Mouse (Mus musculus) hindlimb bud, embryonic 11.5 days (tissue): Measurements from ENCODE around the gene Klhl10.

Experiments used
- DNase-seq: peaks from one replicate; pipeline ENCODE4 v3.0.0-alpha.2; 2012; ENCODE audit warnings: low read depth, low spot score; ENCODE audit errors: extremely low spot score

The Klhl10 gene

GRCm38 (mm10) chr11:100441797-100442196 lies at the start of gene Klhl10, which contains the start of gene Nt5c3b:
Klhl10 (plus strand) TSS chr11:100441917.
Nt5c3b (minus strand) TSS chr11:100441808.
- no peak for DNase-seq

- DNase-seq: no peak
Measured at GRCm38 (mm10) chr11:100392958-100393357, 48.8 kb upstream of the Klhl10 start.

DNA sequence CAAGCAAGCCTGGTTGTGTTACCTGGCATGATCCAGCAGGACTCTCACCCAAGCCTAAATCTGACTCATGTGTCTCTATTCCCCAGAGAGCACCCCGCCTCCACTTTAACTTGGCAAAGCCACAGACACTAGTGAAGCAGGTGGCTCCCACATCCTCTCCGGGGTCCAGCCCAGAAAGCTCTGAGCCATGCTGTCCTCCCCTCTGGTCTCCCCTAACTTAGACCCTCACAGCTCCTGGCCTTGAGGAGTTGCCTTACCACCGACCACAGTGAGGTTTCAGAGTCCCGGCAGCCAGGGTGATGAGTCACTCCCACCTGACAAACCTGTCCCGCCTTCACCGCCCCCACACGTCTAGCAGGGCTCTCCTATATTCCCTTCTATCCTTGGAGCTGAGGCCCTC lies 48.0 kb upstream of the Klhl10 start:
- no peak for DNase-seq

DNA sequence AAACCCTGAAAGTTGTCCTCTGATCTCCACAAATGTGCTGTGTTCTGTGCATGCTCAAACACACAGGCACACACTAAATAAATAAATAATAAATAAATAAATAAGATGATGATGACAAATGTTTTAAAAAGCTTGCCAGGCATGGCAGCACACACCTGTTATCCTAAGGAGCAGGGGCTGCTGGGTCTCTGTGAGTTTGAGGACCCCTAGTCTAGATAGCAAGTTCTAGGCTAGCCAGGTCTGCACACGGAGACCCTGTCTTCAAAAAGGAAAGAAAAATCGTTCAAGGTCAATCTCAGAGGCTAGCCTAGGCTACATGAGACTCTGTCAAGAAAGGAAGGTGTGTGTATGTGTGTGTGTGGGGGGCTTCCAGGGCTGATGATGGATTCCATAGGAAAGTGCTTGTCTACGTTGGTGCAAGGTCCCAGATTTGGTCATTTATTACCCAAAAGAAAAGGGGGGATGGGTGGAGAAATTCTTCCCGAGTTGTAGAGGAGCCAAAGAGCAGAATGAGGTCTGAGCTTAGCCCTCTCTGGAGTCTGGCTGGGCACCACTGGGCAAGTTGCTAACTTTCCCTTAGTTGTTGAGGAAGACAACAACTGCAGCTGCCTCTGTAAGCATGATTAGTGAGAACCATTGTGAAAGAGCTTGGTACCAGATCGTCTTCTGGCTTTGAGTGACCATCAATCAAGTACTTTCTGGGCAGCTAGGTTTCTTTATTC lies 47.2 kb upstream of the Klhl10 start:
- DNase-seq: no peak

DNA sequence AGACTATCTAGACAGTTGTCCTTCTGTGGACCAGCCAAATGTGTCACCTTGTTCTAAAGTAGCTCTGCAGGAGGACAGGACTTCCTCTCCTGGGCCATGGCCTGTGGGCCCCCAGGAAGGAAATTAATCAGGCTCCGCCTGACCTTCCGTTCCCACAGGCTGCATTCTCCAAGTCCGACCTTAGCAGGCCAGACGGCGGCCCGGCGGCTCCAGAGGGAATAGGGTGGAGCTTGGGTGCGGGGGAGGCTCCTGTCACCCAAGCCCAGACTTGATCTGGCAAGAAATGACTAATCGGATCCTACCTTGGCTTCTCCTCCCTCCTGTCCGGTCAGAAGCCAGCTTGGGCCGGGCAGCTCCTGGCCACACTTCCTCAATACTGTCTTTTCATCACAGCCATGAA lies 46.5 kb upstream of the Klhl10 start:
- no peak for DNase-seq

- no peak for DNase-seq
Measured at GRCm38 (mm10) chr11:100395861-100396631, 45.7 kb upstream of the Klhl10 start.

- no peak for DNase-seq
Measured at GRCm38 (mm10) chr11:100396886-100397599, 44.7 kb upstream of the Klhl10 start.

DNA sequence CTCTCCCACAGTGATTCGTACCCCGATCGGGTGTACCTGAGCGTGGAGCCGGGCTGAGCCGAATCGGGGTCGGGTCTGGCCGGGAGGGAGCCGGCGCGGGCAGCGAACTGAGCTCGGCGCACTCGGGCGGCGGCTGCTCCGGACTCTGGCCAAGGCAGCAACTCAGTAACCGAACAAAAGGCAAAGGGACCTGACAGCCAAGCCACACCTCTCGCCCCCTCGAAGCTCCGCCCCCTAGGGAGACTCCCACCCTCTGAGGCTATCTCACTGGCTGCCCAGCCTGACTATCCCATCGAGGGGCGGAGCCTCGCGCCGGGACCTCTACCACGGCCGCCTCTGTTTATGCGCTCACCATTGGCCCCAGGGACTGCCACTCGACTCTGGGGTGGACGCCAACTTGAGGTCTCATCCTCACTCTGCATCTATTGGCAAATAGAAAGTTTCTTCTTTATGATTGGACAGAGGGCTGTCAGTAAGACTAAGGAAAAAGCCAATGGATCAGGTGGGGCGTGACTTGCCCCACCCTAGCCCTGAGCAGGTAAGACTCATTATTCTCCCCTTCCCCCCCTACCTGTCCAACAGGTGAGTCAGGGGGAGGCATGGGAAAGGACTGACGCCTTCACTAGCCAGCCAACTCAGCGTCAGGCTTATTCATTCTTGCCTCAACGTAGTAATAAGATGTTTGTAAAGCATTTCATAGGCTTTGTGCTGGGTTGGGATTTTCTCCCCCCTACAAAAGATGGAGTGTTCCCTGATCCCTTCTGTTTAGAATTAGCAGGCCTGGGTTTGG lies 43.9 kb upstream of the Klhl10 start, which contains the start of gene Jup:
Jup (minus strand) TSS at position 164 of the 790 bp plus-strand sequence.
- DNase-seq: peak; percentile 82

- DNase-seq: no peak
Measured at GRCm38 (mm10) chr11:100398517-100398916, 43.2 kb upstream of the Klhl10 start.

DNA sequence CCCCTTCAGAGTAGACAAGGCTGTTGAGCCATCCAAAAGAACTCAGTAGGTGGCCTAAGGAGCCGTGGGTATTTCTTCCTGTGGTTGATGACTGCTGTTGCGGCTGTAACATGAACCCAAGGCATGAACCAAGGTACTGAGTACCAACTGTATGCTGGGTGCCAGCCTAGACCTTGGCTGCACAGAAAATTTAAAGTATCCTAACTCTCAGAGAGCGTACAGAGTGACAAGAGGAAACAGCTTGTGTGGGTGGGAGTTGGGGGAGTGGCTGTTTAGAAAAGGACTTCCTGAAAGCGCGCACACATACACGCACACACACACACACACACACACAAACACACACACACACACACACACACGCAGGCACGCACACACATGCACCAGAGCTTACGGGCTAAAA lies 42.4 kb upstream of the Klhl10 start:
- DNase-seq: no peak

DNA sequence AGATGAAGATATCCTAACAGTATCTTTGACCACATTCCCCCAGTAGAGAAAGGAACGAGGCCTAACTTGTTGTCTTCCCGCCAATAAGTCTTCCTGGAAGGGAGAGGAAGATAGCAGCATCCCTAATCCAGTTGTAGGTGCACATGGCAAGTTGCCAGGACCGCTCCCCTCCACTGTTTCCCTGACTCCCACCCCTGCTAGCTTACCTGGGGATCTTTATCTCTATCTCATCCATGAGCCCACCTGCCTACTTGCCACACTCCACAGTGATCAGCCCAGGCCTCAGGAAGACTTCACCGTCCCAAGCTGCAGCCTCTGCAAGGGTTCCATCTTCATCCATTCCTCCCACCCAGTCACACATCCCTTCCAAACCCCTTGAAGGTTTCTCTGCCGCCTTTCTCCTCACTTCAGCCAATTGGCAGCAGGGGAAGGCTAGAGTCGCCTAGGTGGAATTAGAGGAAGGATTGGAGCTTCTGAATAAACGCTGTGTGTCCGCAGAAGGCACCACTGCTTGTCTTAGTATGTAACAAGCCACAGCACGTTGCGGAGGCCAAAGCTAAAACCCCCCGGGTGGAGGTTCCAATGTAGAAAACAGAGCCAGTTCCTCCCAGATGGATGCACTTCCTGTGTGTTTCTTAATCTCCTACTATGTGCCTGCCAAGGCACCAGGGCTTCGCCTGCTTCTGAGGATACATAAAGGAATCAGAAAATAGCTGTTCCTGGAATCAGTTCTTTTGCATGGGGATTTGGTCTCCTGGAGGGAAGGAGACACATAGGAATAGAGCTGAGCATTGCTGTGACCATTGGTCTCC lies 41.8 kb upstream of the Klhl10 start:
- no peak for DNase-seq

DNA sequence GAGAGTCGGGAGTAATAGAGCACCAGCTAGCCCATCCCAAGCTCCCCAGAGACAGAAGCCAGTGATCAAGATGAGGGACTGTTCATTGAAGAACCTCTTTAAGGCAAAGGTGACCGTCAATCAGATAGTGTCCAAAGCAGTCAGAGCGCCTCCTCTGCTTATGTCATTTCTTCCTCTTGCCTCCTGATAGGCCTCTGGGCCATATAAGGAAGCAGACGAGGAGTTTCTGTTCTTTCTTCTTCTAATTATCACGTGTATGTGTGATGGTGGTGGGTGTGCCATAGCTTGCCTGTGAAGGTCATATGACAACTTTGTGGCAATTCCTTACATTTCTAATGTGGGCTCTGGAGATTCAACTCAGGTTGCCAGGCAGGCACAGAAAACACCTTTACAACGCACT lies 40.9 kb upstream of the Klhl10 start:
- DNase-seq: no peak

DNA sequence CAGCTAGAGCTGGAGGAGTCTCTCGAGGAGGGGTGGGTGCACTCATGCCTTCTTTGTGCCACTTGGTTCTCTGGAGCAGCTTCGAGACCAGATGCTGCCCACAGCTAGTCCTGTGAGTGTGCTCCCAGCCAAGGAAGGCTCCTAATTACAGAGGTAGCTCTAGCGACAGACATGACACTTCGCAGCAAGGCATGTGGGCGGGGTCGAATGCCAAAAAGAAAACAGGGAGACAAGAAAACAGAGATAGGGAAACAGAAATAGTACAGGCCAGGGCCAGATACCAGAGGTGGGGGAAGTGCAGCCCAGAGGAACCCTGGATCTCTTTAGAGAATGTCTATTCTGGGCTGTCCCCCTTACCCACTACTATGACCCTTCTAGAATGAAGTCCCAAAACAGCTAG lies 39.5 kb upstream of the Klhl10 start:
- DNase-seq: no peak

DNA sequence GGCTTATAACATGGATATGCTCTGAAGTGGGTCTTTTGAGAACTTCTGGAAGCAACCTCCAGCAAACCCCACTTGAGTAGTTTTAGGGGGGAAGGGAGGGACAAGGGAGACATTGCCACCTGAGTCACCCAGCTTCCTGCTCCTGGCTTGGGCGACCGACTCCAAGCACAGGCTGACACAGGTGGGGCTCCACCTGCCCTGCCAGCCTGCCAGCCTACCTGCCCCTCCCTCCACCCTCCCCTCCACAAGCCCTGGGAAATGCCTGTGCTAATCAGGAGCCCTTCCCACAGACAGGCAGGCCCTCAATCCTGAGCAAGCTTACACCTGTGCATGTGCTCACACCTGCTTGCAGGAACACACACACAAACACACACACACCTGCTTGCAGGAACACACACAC lies 39.0 kb upstream of the Klhl10 start:
- DNase-seq: no peak

DNA sequence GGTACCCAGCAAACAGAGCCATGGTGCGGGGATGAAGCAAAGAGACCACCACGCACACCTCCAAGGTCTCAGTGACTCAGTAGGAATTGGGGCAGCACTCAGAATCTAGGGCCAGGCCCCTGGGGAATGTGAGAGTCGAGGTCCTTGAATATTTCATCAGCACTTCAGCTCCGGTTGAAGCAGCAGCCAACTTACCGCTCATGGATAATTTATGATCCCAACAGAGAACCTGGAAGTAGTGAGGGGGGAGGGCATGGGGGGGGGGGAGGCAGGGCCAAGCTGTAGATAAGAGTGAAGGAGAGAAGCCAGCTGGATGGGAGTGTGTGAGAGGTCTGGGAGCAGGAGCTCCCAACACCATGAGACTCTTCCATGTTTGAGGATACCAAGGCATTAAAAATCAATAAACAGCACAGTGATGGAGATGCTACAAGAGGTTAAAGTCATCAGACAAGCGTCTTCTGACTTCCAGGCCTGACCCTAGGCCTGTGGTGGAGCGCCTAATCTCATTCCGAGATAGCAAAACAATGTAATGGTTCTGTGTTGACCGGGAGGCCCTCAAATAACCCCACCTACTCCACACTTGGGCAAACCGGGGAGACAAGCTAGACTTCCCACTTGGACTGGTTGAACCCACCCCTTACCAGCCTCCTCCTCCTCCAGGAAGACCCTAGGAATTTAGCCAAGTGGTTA lies 38.1 kb upstream of the Klhl10 start:
- no peak for DNase-seq

DNA sequence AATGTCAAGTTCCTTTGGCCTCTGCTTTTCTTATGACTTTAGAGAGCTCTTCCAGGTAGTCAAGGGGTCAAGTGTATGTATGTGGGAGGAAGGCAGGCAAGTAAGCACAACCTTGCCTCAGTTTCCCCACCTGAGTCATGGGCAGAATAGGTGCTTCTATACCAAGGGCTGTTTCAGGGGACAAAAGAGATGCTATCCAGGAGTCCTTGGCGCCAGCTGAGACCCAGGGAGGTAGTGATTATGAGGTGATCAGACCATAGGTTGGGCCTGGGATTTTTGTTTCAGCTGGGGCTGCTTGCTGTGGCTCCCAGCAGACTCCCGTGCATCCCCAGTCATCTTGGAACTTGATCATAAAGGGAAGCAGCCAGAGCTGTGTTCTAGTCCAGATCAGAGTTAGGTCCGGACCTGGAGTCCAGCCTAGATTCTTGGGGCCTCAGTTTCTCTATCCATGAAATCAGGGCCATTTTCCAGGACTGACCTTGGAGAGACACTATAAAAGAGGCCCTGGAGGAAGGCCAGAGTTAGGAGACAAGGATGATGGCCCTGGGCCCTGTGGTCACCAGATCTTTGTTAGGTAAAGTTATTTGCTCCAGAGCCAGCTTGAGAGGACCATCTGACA lies 37.2 kb upstream of the Klhl10 start:
- DNase-seq: no peak

- no peak for DNase-seq
Measured at GRCm38 (mm10) chr11:100406273-100406672, 35.4 kb upstream of the Klhl10 start.

DNA sequence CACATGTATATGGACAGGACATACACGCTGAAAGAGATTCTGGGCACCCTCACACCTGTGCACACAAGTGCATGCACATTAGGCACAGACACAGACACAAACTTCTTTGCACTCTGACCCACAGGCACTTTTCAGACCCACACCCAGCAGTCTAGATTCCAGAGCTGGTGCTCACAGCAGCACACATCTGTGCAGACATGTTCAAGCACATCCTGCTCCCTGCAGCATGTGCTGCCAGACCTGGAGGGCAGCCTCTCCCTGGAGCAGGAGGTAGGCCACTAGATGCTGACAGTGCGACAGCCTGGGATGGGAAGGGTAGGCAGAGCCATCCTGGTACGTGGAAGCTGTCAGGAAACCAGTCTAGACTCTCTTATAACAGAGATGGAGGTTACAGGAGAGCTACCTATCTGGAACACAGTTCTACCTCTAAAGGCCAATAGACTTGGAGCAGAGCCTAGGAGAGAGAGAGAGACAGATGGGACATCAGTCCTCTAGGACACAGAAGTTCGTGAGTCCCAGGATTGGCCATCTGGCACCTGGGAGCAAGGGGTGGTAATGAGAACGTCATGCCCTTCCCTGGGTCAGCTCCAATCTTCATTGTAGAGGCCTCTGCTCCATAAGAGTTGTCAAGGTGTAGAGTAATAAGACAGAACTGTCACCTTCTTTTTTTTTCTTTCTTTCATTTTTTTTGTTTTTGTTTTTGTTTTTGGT lies 34.6 kb upstream of the Klhl10 start:
- DNase-seq: no peak
